Mouse (Mus musculus): ENCODE measurements around the gene Naa15. TPM values are rescaled to one million over a fixed set of nuclear protein-coding genes. Genes with fewer than 3 reads are reported as not detected.
A peak's percentile ranks its signal among the peaks of the same experiment; 100 is the strongest.

Gene Naa15
- total RNA-seq, 2 experiments from 2014 or later = 44.5 to 50.0 TPM

DNA sequence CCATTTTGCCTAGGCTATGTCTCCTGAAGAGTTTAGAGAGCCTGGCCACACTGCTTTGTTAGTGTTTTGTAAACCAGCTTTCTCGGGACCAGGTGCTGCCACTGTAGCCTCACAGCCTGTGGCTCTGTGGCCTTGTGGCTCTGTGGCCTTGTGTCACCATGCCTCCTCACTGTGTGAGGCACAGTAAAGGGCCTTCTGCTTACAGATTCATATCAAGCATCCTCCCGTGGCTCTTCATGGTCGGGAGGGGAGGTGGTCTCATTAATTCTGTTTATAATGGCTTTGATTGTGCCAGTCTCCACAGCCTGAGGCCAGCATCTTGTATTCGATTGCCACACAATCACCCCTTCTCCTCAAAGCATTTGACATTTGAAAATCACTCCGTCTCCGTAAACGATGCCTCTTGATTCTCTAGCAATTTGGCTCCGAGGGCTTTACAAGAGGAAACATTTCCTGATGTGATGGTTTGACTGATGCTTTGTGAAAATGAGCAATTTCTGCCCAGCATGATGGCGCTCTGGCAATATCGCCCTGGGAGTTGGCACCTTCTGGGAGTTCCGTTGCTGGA is 89.5 kb downstream of the Naa15 start:
- no peak overlapping the region for H3K4me3 ChIP-seq
- no peak for TF ChIP-seq CTCF (IDR thresholded peaks at IDR 0.05)
- no peak overlapping the region for H3K27ac ChIP-seq
- DNase-seq = no peak
- intact Hi-C loops (cut with DNase I) = no loop called here

DNA sequence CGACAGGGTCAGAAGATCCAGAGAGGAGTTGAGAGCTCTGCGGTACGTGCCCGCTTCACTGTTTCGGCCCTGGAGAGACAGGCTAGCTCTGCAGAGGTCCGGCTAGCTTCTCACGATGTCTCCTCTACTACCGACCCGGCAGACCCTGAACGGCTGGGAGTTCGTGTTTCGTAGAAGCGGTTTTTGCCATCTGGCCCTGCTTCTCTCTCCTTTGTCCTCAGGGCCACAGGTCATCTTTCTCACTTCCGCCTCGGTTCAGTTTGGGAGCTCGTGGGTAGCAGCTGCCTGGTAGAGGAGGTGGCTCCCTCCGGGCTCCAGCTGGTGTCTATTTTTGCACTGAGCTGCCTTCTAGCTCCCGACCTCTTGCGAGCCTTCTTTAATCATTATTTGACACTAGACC is 90.5 kb downstream of the Naa15 start:
- peak; percentile 72 for DNase-seq
- Histone ChIP-seq H3K4me3 (peak overlapping the region; percentile 52), H3K27ac (peak overlapping the region; percentile 81)
- intact Hi-C loops (cut with DNase I) = loop anchor here (5.0 kb wide), 1 partner anchor 737 kb away; no protein-coding TSS in a partner anchor
- no peak for TF ChIP-seq CTCF (IDR thresholded peaks at IDR 0.05)

DNA sequence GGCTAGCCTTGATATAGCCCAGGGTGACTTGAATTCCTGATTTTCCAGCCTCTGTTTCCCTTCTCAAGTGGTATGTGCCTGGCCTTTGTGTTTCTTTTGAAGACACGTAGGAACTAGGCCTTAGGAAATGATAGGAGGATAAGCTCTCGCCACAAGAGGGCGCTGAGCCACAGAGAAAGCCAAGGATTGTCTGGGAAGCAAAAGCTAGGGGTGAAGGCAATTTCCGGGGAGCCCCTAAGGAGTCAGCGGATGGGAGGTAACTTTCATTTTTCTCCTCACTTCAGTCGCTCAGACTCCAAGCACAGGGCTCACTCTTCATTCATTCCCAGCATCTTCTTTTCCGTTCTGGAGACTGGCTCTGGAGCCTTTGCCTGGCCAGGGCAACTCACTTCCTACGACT is 96.0 kb downstream of the Naa15 start:
- H3K4me3 ChIP-seq = peak overlapping the region; percentile 69
- intact Hi-C loops (cut with DNase I) = loop anchor here (1.0 to 5.0 kb wide), 4 partner anchors 28 to 141 kb away; partner anchors contain the start of gene Setd7

DNA sequence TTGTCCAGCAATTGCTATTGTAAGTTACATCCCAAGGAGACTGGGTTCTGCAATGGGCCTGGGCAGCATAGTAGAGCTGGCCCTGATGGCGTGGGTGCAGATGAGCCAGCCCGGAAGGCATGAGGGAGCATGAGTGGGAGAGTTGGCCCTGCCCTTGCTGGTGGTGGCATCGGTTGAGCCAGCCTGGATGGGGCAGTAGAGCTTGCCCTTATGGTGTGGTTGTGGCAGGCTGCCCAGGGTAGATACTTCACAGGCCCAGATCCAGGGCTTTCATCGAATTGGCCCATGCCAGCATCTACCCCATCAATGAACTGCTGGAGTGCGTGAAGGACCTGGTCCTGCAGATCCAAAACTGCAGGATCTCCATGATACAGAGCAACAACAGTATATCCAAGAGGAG is 97.0 kb downstream of the Naa15 start:
- no peak for TF ChIP-seq CTCF (IDR thresholded peaks at IDR 0.05)
- no peak overlapping the region for H3K4me3 ChIP-seq
- no peak overlapping the region for H3K27ac ChIP-seq
- peak; percentile 40 for DNase-seq
- intact Hi-C loops (cut with DNase I) = loop anchor here (1.0 to 5.0 kb wide), 4 partner anchors 27 to 140 kb away; partner anchors contain the start of gene Setd7

More for the DNA sequence above, 96.0 kb downstream of the Naa15 start:
- peak; percentile 86 for TF ChIP-seq CTCF (IDR thresholded peaks at IDR 0.05)
- peak; percentile 84 for DNase-seq
- H3K27ac ChIP-seq = peak overlapping the region; percentile 38; the same call in 1 of the 2 replicates

DNA sequence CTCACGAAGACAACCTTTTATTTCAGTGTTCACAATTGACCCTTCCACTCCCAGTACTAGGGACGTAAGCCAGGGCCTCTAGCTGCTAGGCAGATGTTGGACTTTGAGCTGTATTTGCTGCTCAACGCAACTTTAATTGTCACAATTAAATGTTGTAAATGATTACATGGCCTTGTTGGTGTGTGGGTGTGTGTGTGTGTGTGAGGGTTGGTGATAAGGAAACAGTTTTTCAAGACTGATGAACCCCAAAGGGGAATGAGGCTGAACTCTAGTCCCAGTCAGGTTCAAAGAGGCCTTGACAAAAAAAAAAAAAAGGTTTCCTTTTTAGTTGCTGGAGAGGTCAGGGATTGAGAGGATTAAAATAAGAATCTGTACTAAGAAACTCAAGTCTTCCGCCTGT is 102.5 kb downstream of the Naa15 start:
- TF ChIP-seq CTCF (IDR thresholded peaks at IDR 0.05) = no peak
- no peak for DNase-seq
- H3K27ac ChIP-seq = no peak overlapping the region

DNA sequence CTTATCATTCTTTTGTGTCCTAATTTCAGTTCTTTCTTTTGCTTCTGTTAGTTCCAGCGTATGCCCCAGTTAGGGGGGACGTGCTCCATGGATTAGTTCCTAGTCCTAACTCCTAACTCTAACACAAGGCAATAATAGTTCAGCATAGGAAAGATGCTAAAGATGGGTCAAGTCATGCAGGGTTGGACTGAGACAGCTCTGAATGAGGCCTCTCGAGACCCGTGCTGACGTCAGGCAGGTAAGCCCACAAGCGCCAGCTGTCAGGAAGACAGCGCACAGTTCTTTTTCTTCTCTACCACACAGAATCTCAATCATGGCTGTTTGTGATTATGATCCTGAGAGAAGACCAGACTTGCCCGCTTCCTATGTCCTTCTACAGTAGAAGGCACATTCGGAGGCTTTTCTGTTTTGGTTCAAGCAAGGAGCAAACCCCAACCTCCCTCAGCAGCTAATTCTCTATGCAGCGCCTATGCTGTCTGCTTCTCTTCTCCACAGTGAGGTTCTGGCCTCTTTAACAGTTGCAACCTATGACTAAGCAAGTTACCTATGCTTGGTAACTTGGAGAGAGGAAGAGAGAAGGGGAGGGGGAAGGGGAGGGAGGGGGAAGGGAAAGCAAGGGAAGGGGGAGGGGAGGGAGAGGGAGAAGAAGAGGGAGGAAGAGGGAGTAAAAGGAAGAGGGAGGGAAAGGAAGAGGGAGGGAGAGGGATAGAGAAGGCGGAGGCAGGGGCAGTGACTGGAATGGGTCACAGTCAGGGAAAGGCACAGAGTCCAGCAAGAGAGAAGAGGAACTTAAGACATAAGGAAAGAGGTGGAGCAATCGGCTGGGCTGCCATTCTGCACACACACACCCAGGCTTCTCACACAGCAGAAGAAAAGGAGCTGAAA is 103.2 kb downstream of the Naa15 start:
- H3K4me3 ChIP-seq = no peak overlapping the region
- DNase-seq = no peak
- no peak overlapping the region for H3K27ac ChIP-seq
- TF ChIP-seq CTCF (IDR thresholded peaks at IDR 0.05) = no peak
- intact Hi-C loops (cut with DNase I) = no loop called here

More for the DNA sequence above, 102.5 kb downstream of the Naa15 start:
- intact Hi-C loops (cut with DNase I) = no loop called here
- no peak overlapping the region for H3K4me3 ChIP-seq

DNA sequence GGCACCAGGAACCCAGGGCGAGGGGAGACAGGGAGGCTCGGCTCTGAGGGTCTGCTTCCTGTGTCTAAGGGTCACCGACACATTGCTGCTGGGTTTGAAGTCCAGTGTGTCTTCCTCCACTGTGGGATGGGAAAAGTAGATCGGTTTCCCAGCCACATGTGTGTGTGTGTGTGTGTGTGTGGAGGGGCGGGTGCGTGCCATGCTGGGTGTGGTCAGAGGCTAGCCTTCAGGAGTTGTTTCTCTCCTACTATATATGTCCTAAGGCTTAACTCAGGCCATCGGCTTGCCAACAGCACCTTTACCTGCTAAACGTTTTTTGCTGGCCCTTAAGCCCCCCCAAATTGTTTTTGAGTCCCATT is 103.8 kb downstream of the Naa15 start:
- intact Hi-C loops (cut with DNase I) = no loop called here
- Histone ChIP-seq H3K27ac (no peak overlapping the region), H3K4me3 (no peak overlapping the region)
- no peak for DNase-seq
- no peak for TF ChIP-seq CTCF (IDR thresholded peaks at IDR 0.05)

DNA sequence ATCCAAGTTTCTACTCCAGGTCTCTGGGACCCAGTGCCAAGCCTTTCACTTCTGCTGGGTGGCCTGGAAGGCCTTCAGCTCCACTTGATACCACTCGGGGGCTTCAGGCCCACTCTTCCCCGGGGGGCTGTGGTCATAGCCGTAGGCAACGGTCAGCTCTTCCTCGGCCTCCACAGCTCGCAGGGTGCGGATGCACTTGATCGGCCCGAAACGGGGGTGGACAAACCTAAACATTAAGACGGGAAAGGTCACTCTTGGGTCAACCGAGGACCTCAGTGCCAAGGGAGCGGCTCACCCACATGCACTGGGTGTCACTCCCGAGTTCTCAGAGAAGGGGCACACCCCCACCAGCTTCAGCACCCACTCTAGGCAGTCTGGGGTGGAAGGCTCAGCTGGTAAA is 106.3 kb downstream of the Naa15 start:
- TF ChIP-seq CTCF (IDR thresholded peaks at IDR 0.05) = no peak
- no peak for DNase-seq
- intact Hi-C loops (cut with DNase I) = no loop called here

DNA sequence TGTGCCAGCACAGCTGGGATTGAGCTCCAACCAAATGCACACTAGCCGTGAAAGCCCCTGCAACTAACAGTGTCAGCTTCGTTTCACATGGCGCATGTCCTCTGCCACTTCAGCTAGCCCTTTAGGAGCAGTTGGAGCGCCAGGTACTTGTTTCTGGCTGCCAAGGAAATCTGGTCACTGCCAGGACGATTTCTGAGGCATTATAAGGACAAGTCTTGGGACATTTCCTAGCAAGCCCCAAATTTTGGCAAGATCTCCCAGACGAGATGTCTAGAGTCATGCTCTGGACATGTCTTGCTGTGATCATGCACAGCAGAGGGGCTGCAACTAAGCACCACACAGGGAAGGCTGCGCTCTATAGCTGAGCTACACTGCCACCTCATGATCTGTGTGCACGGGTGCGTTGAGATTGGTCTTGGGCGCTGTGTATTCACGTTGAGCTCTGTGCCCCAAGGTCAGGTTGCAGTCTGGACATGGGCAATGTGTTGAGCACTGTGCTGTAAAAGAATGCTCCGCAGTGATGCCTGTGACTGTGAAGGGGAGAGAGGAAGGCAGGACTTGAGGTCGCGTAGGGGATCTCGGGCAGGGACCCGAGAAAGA is 110.3 kb downstream of the Naa15 start:
- H3K4me3 ChIP-seq = no peak overlapping the region
- TF ChIP-seq CTCF (IDR thresholded peaks at IDR 0.05) = no peak
- DNase-seq = no peak
- H3K27ac ChIP-seq = no peak overlapping the region
- intact Hi-C loops (cut with DNase I) = no loop called here

More for the DNA sequence above, 106.3 kb downstream of the Naa15 start:
- Histone ChIP-seq H3K4me3 (no peak overlapping the region), H3K27ac (no peak overlapping the region)

Other genes with a start within 250 kb of the Naa15 start
- gene Noct, start 190.7 kb upstream of the Naa15 start, total RNA-seq (2021) = 10 to 100 TPM; 23.7 to 34.3 TPM
- 10 to 100 TPM; 50.7 to 53.2 TPM for gene Elf2, start 74.5 kb upstream of the Naa15 start, total RNA-seq (2021)
- not detected for gene Mgarp, start 18.4 kb upstream of the Naa15 start, total RNA-seq (2021)
- 1,000 to 10,000 TPM; 1,007 to 1,209 TPM for gene Ndufc1, start 6.2 kb upstream of the Naa15 start, total RNA-seq (2021)
- gene Rab33b, start 68.8 kb downstream of the Naa15 start, total RNA-seq (2021) = 1 to 10 TPM; 8.1 to 8.7 TPM
- gene Setd7, start 145.7 kb downstream of the Naa15 start, total RNA-seq (2021) = 100 to 1,000 TPM; 148 to 167 TPM
- under 1 TPM; 0.39 to 0.61 TPM for gene Mgst2, start 245.2 kb downstream of the Naa15 start, total RNA-seq (2021)

Data from gastrocnemius, adult 2 months (tissue).